Mouse (Mus musculus): ENCODE results near the gene Mast4. TPM values are rescaled to one million over a fixed set of nuclear protein-coding genes. Genes with fewer than 3 reads are reported as not detected.
A peak's percentile ranks its signal among the peaks of the same experiment; 100 is the strongest.

Gene Mast4
- total and polyA plus RNA-seq, 3 experiments, result 2.7 to 7.0 TPM; not detected in 1

DNA sequence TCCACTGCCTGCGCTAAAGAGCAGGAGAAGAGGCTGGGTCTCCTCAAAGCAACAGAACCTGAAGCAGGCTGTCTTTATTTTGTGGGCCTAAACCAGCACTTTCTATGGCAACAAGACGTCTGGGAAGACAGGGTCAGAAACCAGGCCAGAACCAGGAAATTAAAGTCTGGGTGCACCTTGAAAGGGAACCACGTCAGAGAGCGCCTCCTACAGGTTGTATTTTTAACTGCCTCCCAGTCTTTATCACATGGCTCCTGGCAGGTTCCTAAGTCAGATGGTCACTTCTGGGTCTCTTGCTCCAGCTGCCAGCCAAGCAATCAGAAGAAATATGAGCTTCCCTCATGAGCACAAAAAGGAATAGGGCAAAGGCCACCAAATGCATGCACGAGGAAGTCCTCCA, 304.9 kb downstream of the Mast4 start:
- Histone ChIP-seq H3K27ac (ENCODE audit: control insufficient read depth, low read depth, low read length) (no peak overlapping the region), H3K4me3 (ENCODE audit: control insufficient read depth in 1 of 2, insufficient read depth in 1 of 2, low read depth in 2 of 2, low read length in 2 of 2) (no peak overlapping the region), H3K9me3 (replicated peaks; ENCODE audit: insufficient read depth, low read length) (no peaks in the 10 kb centered on the region), H3K9ac (ENCODE audit: control insufficient read depth, low read depth, low read length, poor library complexity, severe bottlenecking) (no peak overlapping the region), H3K27me3 (ENCODE audit: control insufficient read depth in 1 of 2, insufficient read depth in 2 of 2, low read length in 2 of 2) (no peaks in the 10 kb centered on the region), H3K36me3 (ENCODE audit: control insufficient read depth in 1 of 2, insufficient read depth in 2 of 2, low read length in 2 of 2) (no peaks in the 10 kb centered on the region), H3K4me1 (ENCODE audit: control insufficient read depth in 1 of 2, insufficient read depth in 2 of 2, low read length in 2 of 2) (no peaks in the 10 kb centered on the region), H3K79me2 (ENCODE audit: control insufficient read depth, insufficient read depth, low read length, poor library complexity) (no peaks in the 10 kb centered on the region)
- TF ChIP-seq JUND (IDR thresholded peaks at IDR 0.05; ENCODE audit: low read depth, low read length) (no peak), CTCF (IDR thresholded peaks at IDR 0.05 in 2 of 3, conservative IDR thresholded peaks at IDR 0.05 in 1 of 3; ENCODE audit: control insufficient read depth in 1 of 3, insufficient read depth in 1 of 3, low read depth in 2 of 3, low read length in 3 of 3, poor library complexity in 1 of 3, severe bottlenecking in 1 of 3) (peak in 1 of 3 experiments; percentile 5; a peak in 1 of 6 replicates)
- DNase-seq (ENCODE audit: low read depth, low spot score), result no peak

DNA sequence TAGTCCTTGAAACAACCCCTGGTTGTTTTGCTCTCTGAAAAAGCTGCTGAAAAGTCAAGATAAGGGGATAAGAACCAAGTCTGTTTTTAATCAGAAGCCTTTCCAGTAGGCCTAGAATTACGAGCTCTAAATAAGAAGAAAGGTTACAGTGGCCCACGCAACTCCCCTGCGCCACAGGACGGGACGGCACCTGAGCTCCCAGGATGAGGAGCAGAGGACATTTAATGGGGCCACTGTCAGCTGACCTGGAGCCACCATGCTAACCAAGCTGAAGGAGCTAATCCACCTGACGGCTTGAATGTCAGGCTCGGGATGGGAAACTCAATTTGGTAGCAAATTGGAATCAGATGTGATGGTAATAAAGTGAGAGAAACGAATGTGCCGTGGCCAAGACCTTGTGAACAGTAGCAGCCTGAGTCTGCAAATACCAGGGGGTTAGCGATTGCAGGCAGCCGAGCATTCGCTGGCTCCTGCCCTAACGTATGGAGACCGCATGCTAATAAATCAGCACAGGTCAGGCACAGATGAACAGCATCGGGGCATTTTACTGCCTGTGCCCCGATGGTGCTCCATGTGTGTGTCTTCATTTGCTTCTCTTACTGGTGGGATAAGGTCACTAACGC, 306.7 kb downstream of the Mast4 start:
- Histone ChIP-seq H3K4me3 (ENCODE audit: control insufficient read depth in 1 of 2, insufficient read depth in 1 of 2, low read depth in 2 of 2, low read length in 2 of 2) (no peak overlapping the region), H3K36me3 (ENCODE audit: control insufficient read depth in 1 of 2, insufficient read depth in 2 of 2, low read length in 2 of 2) (no peaks in the 10 kb centered on the region), H3K4me1 (ENCODE audit: control insufficient read depth in 1 of 2, insufficient read depth in 2 of 2, low read length in 2 of 2) (no peaks in the 10 kb centered on the region), H3K79me2 (ENCODE audit: control insufficient read depth, insufficient read depth, low read length, poor library complexity) (no peaks in the 10 kb centered on the region), H3K9ac (ENCODE audit: control insufficient read depth, low read depth, low read length, poor library complexity, severe bottlenecking) (no peak overlapping the region), H3K9me3 (replicated peaks; ENCODE audit: insufficient read depth, low read length) (no peaks in the 10 kb centered on the region), H3K27me3 (ENCODE audit: control insufficient read depth in 1 of 2, insufficient read depth in 2 of 2, low read length in 2 of 2) (no peaks in the 10 kb centered on the region), H3K27ac (ENCODE audit: control insufficient read depth, low read depth, low read length) (no peak overlapping the region)
- TF ChIP-seq TCF12 (IDR thresholded peaks at IDR 0.05; ENCODE audit: low read depth, low read length) (no peak), CTCF (IDR thresholded peaks at IDR 0.05 in 2 of 3, conservative IDR thresholded peaks at IDR 0.05 in 1 of 3; ENCODE audit: control insufficient read depth in 1 of 3, insufficient read depth in 1 of 3, low read depth in 2 of 3, low read length in 3 of 3, poor library complexity in 1 of 3, severe bottlenecking in 1 of 3) (no peak), MYB (IDR thresholded peaks at IDR 0.05; ENCODE audit: low read depth, low read length) (no peak), E2F4 (IDR thresholded peaks at IDR 0.05; ENCODE audit: borderline replicate concordance, low read depth, low read length) (no peak), EP300 (IDR thresholded peaks at IDR 0.05; ENCODE audit: low read depth in 1 of 2, low read length in 2 of 2) (no peak), MAFK (IDR thresholded peaks at IDR 0.05; ENCODE audit: borderline replicate concordance, low read depth, low read length) (no peak), NELFE (IDR thresholded peaks at IDR 0.05; ENCODE audit: low read depth, low read length) (no peak), CHD2 (IDR thresholded peaks at IDR 0.05; ENCODE audit: low read length) (no peak), SIN3A (IDR thresholded peaks at IDR 0.05; ENCODE audit: low read length) (no peak)
- DNase-seq (ENCODE audit: low read depth, low spot score), result no peak

DNA sequence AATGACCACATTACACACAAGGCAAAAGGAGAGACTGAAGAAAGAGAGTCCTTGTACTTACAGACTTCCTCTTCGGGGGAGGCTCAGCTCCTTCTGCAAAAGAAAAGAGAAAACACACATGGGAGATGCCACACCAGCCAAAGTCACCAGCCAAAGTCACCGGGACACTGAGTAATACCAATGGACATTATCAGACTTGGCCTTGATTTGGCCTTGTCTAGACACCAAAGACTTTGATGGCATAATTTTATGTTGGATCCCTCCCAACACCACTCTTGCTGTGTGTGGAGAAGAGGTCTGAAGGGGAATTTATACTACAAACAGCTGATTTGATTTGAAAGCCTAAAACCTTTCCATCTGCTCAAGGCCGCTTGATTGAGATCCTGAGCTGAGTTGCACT, 308.8 kb downstream of the Mast4 start:
- no peak overlapping the region for H3K27ac ChIP-seq (ENCODE audit: control insufficient read depth, low read depth, low read length)
- no peaks in the 10 kb centered on the region; a peak in 1 of 4 replicates for H3K27me3 ChIP-seq (ENCODE audit: control insufficient read depth in 1 of 2, insufficient read depth in 2 of 2, low read length in 2 of 2)
- H3K36me3 ChIP-seq (ENCODE audit: control insufficient read depth in 1 of 2, insufficient read depth in 2 of 2, low read length in 2 of 2), result no peaks in the 10 kb centered on the region
- H3K4me1 ChIP-seq (ENCODE audit: control insufficient read depth in 1 of 2, insufficient read depth in 2 of 2, low read length in 2 of 2), result no peaks in the 10 kb centered on the region
- no peak for TF ChIP-seq NELFE (IDR thresholded peaks at IDR 0.05; ENCODE audit: low read depth, low read length)
- no peak for TF ChIP-seq ZMIZ1 (IDR thresholded peaks at IDR 0.05; ENCODE audit: low read depth, low read length)
- no peak for TF ChIP-seq E2F4 (IDR thresholded peaks at IDR 0.05; ENCODE audit: borderline replicate concordance, low read depth, low read length)
- no peak for TF ChIP-seq USF2 (IDR thresholded peaks at IDR 0.05; ENCODE audit: borderline replicate concordance in 1 of 2, insufficient read depth in 1 of 2, low read depth in 1 of 2, low read length in 2 of 2)
- no peak for TF ChIP-seq GATA1 (IDR thresholded peaks at IDR 0.05; ENCODE audit: low read depth, low read length)
- no peak for TF ChIP-seq RCOR1 (IDR thresholded peaks at IDR 0.05; ENCODE audit: low read depth, low read length)
- TF ChIP-seq USF1 (IDR thresholded peaks at IDR 0.05; ENCODE audit: low read depth, low read length), result no peak
- no peak for TF ChIP-seq ELF1 (IDR thresholded peaks at IDR 0.05; ENCODE audit: low read depth, low read length)
- TF ChIP-seq MAX (IDR thresholded peaks at IDR 0.05; ENCODE audit: low read length), result no peak
- no peak for TF ChIP-seq MAFK (IDR thresholded peaks at IDR 0.05; ENCODE audit: borderline replicate concordance, low read depth, low read length)
- no peak overlapping the region for H3K9ac ChIP-seq (ENCODE audit: control insufficient read depth, low read depth, low read length, poor library complexity, severe bottlenecking)
- no peaks in the 10 kb centered on the region for H3K9me3 ChIP-seq (replicated peaks; ENCODE audit: insufficient read depth, low read length)
- no peak for DNase-seq (ENCODE audit: low read depth, low spot score)
- no peaks in the 10 kb centered on the region for H3K79me2 ChIP-seq (ENCODE audit: control insufficient read depth, insufficient read depth, low read length, poor library complexity)
- H3K4me3 ChIP-seq (ENCODE audit: control insufficient read depth in 1 of 2, insufficient read depth in 1 of 2, low read depth in 2 of 2, low read length in 2 of 2), result no peak overlapping the region

Measured in MEL (cell line).